ENCODE assay signal across 22 mouse cellular contexts in the genomic region with DNA sequence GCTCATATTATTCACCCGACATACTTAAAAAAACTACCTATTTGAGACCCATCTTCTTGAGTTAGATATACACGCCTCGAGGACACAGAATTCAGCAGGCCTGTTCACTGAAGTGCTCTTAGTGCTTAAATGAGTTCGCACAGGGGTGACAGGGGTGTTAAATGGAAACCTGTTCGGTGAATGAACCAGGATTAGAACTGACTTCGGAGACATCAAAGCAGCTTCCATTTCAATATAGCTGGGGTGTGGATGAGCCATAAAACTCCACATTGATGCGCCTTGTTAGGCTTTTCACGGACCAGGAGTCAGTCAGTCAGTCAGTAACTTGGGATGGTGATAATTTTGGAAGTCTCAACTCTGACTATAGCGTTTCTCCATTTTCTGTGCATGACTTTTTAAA. TPM values are rescaled to one million over a fixed set of nuclear protein-coding genes. Genes with fewer than 3 reads are reported as not detected.
DNase-seq lines count a peak whose midpoint lies in the region; ATAC-seq and TF ChIP-seq lines count a peak whose summit lies in the region.
"Had no signal": no experiment of that assay in that cellular context is flagged by ENCODE, and none has a peak within 500 bp of the region (broad histone marks: within the 10 kb centered on the region; RNA-seq: fewer than 3 reads in every experiment).

No protein-coding gene starts in this region.

- no peaks in the 10 kb centered on the region for H3K9me3 ChIP-seq in heart, embryonic 15.5 days (replicated peaks)
- no peaks in the 10 kb centered on the region for H3K9me3 ChIP-seq in midbrain, embryonic 11.5 days (ENCODE audit: control insufficient read depth, low read length)
- no peaks in the 10 kb centered on the region for H3K9me3 ChIP-seq in midbrain, embryonic 13.5 days
- no peaks in the 10 kb centered on the region for H3K9me3 ChIP-seq in liver, embryonic 16.5 days (replicated peaks; ENCODE audit: control insufficient read depth, low read length)
- H3K9me3 ChIP-seq: embryonic facial prominence, embryonic 15.5 days; forebrain, embryonic 10.5 days; hindbrain, embryonic 12.5 days had no signal

- peaks cover 30% of the 10 kb centered on the region for H3K4me1 ChIP-seq in heart, embryonic 15.5 days (replicated peaks)
- no peaks in the 10 kb centered on the region for H3K4me1 ChIP-seq in midbrain, embryonic 11.5 days (ENCODE audit: control insufficient read depth, insufficient read depth, low read length)
- H3K4me1 ChIP-seq in midbrain, embryonic 13.5 days (replicated peaks): no peaks in the 10 kb centered on the region
- H3K4me1 ChIP-seq in liver, embryonic 16.5 days (ENCODE audit: control insufficient read depth, low read depth, low read length): peaks cover 39% of the 10 kb centered on the region
- peaks cover 42% of the 10 kb centered on the region; the same call in 1 of the 2 replicates for H3K4me1 ChIP-seq in small intestine, adult 2 months (ENCODE audit: control insufficient read depth, insufficient read depth, insufficient read length, low read length)
- H3K4me1 ChIP-seq: embryonic facial prominence, embryonic 15.5 days; hindbrain, embryonic 12.5 days had no signal

- no peak for DNase-seq in heart, adult 11 months
- peak; percentile 51 for DNase-seq in midbrain, embryonic 11.5 days (ENCODE audit: low spot score, missing footprints)
- no peak for DNase-seq in layer of hippocampus, adult 18-20 months (ENCODE audit: low spot score in 2 of 2)
- DNase-seq in adrenal gland, postnatal 14 days: no peak
- DNase-seq: adrenal gland, adult 2 months; cerebellum, adult 11 months; cerebellum, adult 8-10 months; cerebellum, postnatal 14 days; embryo, embryonic 11 days; gastrocnemius, postnatal 10 days; heart, adult 2 months; heart, postnatal 4 days had no signal

- no peak for TF ChIP-seq POLR2A in small intestine, adult 2 months (IDR thresholded peaks at IDR 0.05; ENCODE audit: low read depth, low read length)

- H3K36me3 ChIP-seq in heart, embryonic 15.5 days: no peaks in the 10 kb centered on the region
- H3K36me3 ChIP-seq in midbrain, embryonic 11.5 days (ENCODE audit: control insufficient read depth, insufficient read depth, low read length): no peaks in the 10 kb centered on the region
- H3K36me3 ChIP-seq in midbrain, embryonic 13.5 days: no peaks in the 10 kb centered on the region
- no peaks in the 10 kb centered on the region for H3K36me3 ChIP-seq in liver, embryonic 16.5 days (ENCODE audit: control insufficient read depth, insufficient read depth)
- no peaks in the 10 kb centered on the region for H3K36me3 ChIP-seq in small intestine, adult 2 months (ENCODE audit: control insufficient read depth, insufficient read depth, low read length)
- H3K36me3 ChIP-seq: embryonic facial prominence, embryonic 15.5 days; forebrain, embryonic 10.5 days; hindbrain, embryonic 12.5 days had no signal

- 0 out of 2 replicates have a peak overlapping the region, but pooled peaks have one; percentile 2 for H3K27ac ChIP-seq in heart, embryonic 15.5 days
- H3K27ac ChIP-seq in midbrain, embryonic 11.5 days (ENCODE audit: low read depth, low read length): no peak overlapping the region
- H3K27ac ChIP-seq in midbrain, embryonic 13.5 days: no peak overlapping the region
- peak overlapping the region; percentile 77 for H3K27ac ChIP-seq in liver, embryonic 16.5 days (ENCODE audit: low read length)
- peak overlapping the region; percentile 30 for H3K27ac ChIP-seq in small intestine, adult 2 months (ENCODE audit: insufficient read depth, low read depth, low read length)
- H3K27ac ChIP-seq: embryonic facial prominence, embryonic 15.5 days; forebrain, embryonic 10.5 days; heart, adult 2 months; hindbrain, embryonic 12.5 days had no signal

- no peak overlapping the region for H3K9ac ChIP-seq in heart, embryonic 15.5 days
- H3K9ac ChIP-seq in midbrain, embryonic 11.5 days (ENCODE audit: low read length): no peak overlapping the region
- H3K9ac ChIP-seq in midbrain, embryonic 13.5 days (replicated peaks): no peak overlapping the region
- H3K9ac ChIP-seq in liver, embryonic 16.5 days (ENCODE audit: low read depth, low read length): peak overlapping the region; percentile 12; the same call in 1 of the 2 replicates
- H3K9ac ChIP-seq: embryonic facial prominence, embryonic 15.5 days; hindbrain, embryonic 12.5 days had no signal

- 68% methylated on average over 9 of the region's 9 CpGs for WGBS in heart, embryonic 15.5 days
- 83% methylated on average over 9 of the region's 9 CpGs for WGBS in midbrain, embryonic 11.5 days
- WGBS in midbrain, embryonic 13.5 days: 79% methylated on average over 9 of the region's 9 CpGs
- 66% methylated on average over 9 of the region's 9 CpGs for WGBS in liver, embryonic 16.5 days (ENCODE audit: insufficient replicate concordance)
- 28% methylated on average over 9 of the region's 9 CpGs for WGBS in small intestine, adult 2 months

- no peak for TF ChIP-seq CTCF in small intestine, adult 2 months (IDR thresholded peaks at IDR 0.05; ENCODE audit: extremely low read depth, insufficient read length, insufficient replicate concordance, low read depth, low read length)

- no peaks in the 10 kb centered on the region for H3K27me3 ChIP-seq in heart, embryonic 15.5 days
- no peaks in the 10 kb centered on the region for H3K27me3 ChIP-seq in midbrain, embryonic 11.5 days (ENCODE audit: control insufficient read depth, insufficient read depth, low read length)
- H3K27me3 ChIP-seq in midbrain, embryonic 13.5 days: no peaks in the 10 kb centered on the region
- H3K27me3 ChIP-seq in liver, embryonic 16.5 days (ENCODE audit: control insufficient read depth, insufficient read depth, low read depth, low read length): no peaks in the 10 kb centered on the region
- no peaks in the 10 kb centered on the region for H3K27me3 ChIP-seq in small intestine, adult 2 months (ENCODE audit: control insufficient read depth, insufficient read depth, low read length)
- H3K27me3 ChIP-seq: embryonic facial prominence, embryonic 15.5 days; hindbrain, embryonic 12.5 days had no signal

- H3K4me2 ChIP-seq in heart, embryonic 15.5 days: no peak overlapping the region
- H3K4me2 ChIP-seq in midbrain, embryonic 11.5 days: no peak overlapping the region
- no peak overlapping the region for H3K4me2 ChIP-seq in midbrain, embryonic 13.5 days (replicated peaks)
- H3K4me2 ChIP-seq in liver, embryonic 16.5 days (ENCODE audit: low read depth, low read length): no peak overlapping the region
- H3K4me2 ChIP-seq: embryonic facial prominence, embryonic 15.5 days; hindbrain, embryonic 12.5 days had no signal

- ATAC-seq in heart, embryonic 15.5 days (replicated peaks; ENCODE audit: insufficient number of reproducible peaks, insufficient read depth, low FRiP score, low read depth): no peak
- ATAC-seq in midbrain, embryonic 11.5 days (ENCODE audit: low FRiP score): no peak
- ATAC-seq in midbrain, embryonic 13.5 days: no peak
- no peak for ATAC-seq in liver, embryonic 16.5 days (ENCODE audit: low read depth)
- ATAC-seq: forebrain, embryonic 14.5 days; hindbrain, embryonic 16.5 days had no signal

- no peak overlapping the region for H3K4me3 ChIP-seq in heart, embryonic 15.5 days
- no peak overlapping the region for H3K4me3 ChIP-seq in midbrain, embryonic 11.5 days (ENCODE audit: low read depth, low read length)
- H3K4me3 ChIP-seq in midbrain, embryonic 13.5 days (replicated peaks): no peak overlapping the region
- no peak overlapping the region for H3K4me3 ChIP-seq in liver, embryonic 16.5 days (ENCODE audit: low read depth, low read length)
- H3K4me3 ChIP-seq in small intestine, adult 2 months (ENCODE audit: low read depth, low read length): no peak overlapping the region
- H3K4me3 ChIP-seq: embryonic facial prominence, embryonic 15.5 days; erythroblast, embryonic 14.5 days; forebrain, embryonic 10.5 days; heart, adult 2 months; hindbrain, embryonic 12.5 days had no signal

RNA-seq across cellular contexts. Expression of gene Pip5k1b, which starts 34.5 kb away (rescaled TPM):
- polyA plus RNA-seq in heart, embryonic 15.5 days (2015; fragmentation: Nextera tagmentation; extraction: Ambion mirVana): 7.5 and 9.3 TPM in 2 replicates
- 2.3 and 2.9 TPM in 2 replicates for polyA plus RNA-seq in midbrain, embryonic 11.5 days (2014; fragmentation: Nextera tagmentation; extraction: Ambion mirVana)
- 1.3 TPM in 2 replicates for polyA plus RNA-seq in midbrain, embryonic 13.5 days (2015; fragmentation: Nextera tagmentation; extraction: Ambion mirVana)
- polyA plus RNA-seq in liver, embryonic 16.5 days (2015; fragmentation: Nextera tagmentation; extraction: Ambion mirVana): 8.3 and 8.7 TPM in 2 replicates
- 7.1 and 23.3 TPM in 2 replicates for polyA plus RNA-seq in small intestine, adult 2 months (2012; rRNA removed)
- total RNA-seq in layer of hippocampus, adult 18-20 months (2021): 10 to 100 TPM; 70.0 to 70.8 TPM
- total RNA-seq in adrenal gland, postnatal 14 days (2021): 23.8 and 27.6 TPM in 2 replicates

RNA-seq across cellular contexts. Expression of gene Fam122a, which starts 44.0 kb away (rescaled TPM):
- polyA plus RNA-seq in heart, embryonic 15.5 days (2015; fragmentation: Nextera tagmentation; extraction: Ambion mirVana): 43.2 and 45.5 TPM in 2 replicates
- polyA plus RNA-seq in midbrain, embryonic 11.5 days (2014; fragmentation: Nextera tagmentation; extraction: Ambion mirVana): 48.3 and 50.6 TPM in 2 replicates
- 52.7 and 54.5 TPM in 2 replicates for polyA plus RNA-seq in midbrain, embryonic 13.5 days (2015; fragmentation: Nextera tagmentation; extraction: Ambion mirVana)
- 20.3 and 20.5 TPM in 2 replicates for polyA plus RNA-seq in liver, embryonic 16.5 days (2015; fragmentation: Nextera tagmentation; extraction: Ambion mirVana)
- 16.3 and 22.6 TPM in 2 replicates for polyA plus RNA-seq in small intestine, adult 2 months (2012; rRNA removed)
- total RNA-seq in layer of hippocampus, adult 18-20 months (2021): 10 to 100 TPM; 27.2 to 28.9 TPM
- total RNA-seq in adrenal gland, postnatal 14 days (2021): 27.9 and 33.1 TPM in 2 replicates

Comparison
In these comparisons a context has a peak if more than half of its experiments do, and no peak if none do; other contexts are left out.
1. H3K27ac ChIP-seq: peak in heart, embryonic 15.5 days (single experiment), liver, embryonic 16.5 days (single experiment) and small intestine, adult 2 months (single experiment); none in midbrain, embryonic 11.5 days (single experiment) and midbrain, embryonic 13.5 days (single experiment).